Mouse (Mus musculus): ENCODE data around the gene Tbx3.

The Tbx3 gene

GRCm38 (mm10) chr5:119661474-119661873, 9.0 kb upstream of the Tbx3 start:
- DNase-seq (ENCODE audit: low read depth), result no peak

GRCm38 (mm10) chr5:119662326-119662725, 8.1 kb upstream of the Tbx3 start:
- no peak for DNase-seq (ENCODE audit: low read depth)

- DNase-seq (ENCODE audit: low read depth), result no peak
Observed at GRCm38 (mm10) chr5:119662731-119663130, 7.7 kb upstream of the Tbx3 start.

- no peak for DNase-seq (ENCODE audit: low read depth)
Observed at GRCm38 (mm10) chr5:119663241-119663640, 7.2 kb upstream of the Tbx3 start.

GRCm38 (mm10) chr5:119663747-119664146, 6.7 kb upstream of the Tbx3 start:
- DNase-seq (ENCODE audit: low read depth), result no peak

GRCm38 (mm10) chr5:119665739-119666138, 4.7 kb upstream of the Tbx3 start:
- no peak for DNase-seq (ENCODE audit: low read depth)

GRCm38 (mm10) chr5:119667356-119667940, 3.0 kb upstream of the Tbx3 start:
- DNase-seq (ENCODE audit: low read depth), result no peak

- no peak for DNase-seq (ENCODE audit: low read depth)
Observed at GRCm38 (mm10) chr5:119668191-119668912, 2.1 kb upstream of the Tbx3 start.

GRCm38 (mm10) chr5:119668913-119669411, 1.5 kb upstream of the Tbx3 start:
- DNase-seq (ENCODE audit: low read depth), result no peak

GRCm38 (mm10) chr5:119669741-119670565, 516 bp upstream of the Tbx3 start:
- no peak for DNase-seq (ENCODE audit: low read depth)

GRCm38 (mm10) chr5:119671124-119671801, 794 bp downstream of the Tbx3 start:
- DNase-seq (ENCODE audit: low read depth), result no peak

GRCm38 (mm10) chr5:119671965-119672347, 1.5 kb downstream of the Tbx3 start:
- no peak for DNase-seq (ENCODE audit: low read depth)

- no peak for DNase-seq (ENCODE audit: low read depth)
Observed at GRCm38 (mm10) chr5:119672348-119672983, 2.0 kb downstream of the Tbx3 start.

GRCm38 (mm10) chr5:119672984-119673600, 2.6 kb downstream of the Tbx3 start:
- no peak for DNase-seq (ENCODE audit: low read depth)

GRCm38 (mm10) chr5:119673716-119674605, 3.5 kb downstream of the Tbx3 start:
- DNase-seq (ENCODE audit: low read depth), result no peak

- no peak for DNase-seq (ENCODE audit: low read depth)
Observed at GRCm38 (mm10) chr5:119674606-119675330, 4.3 kb downstream of the Tbx3 start.

GRCm38 (mm10) chr5:119676245-119676644, 5.8 kb downstream of the Tbx3 start:
- DNase-seq (ENCODE audit: low read depth), result no peak

GRCm38 (mm10) chr5:119678516-119678915, 8.0 kb downstream of the Tbx3 start:
- no peak for DNase-seq (ENCODE audit: low read depth)

- DNase-seq (ENCODE audit: low read depth), result no peak
Observed at GRCm38 (mm10) chr5:119679084-119679483, 8.6 kb downstream of the Tbx3 start.
